Mouse (Mus musculus) G1E (cell line): ENCODE data around the gene Sidt1. TPM values are rescaled to one million over a fixed set of nuclear protein-coding genes. Genes with fewer than 3 reads are reported as not detected.

Experiments used
- ATAC-seq: 2 replicates; pipeline ENCODE4 v1.8.0; 2016; ENCODE audit warnings: mild to moderate bottlenecking; ENCODE audit not compliant: insufficient number of reproducible peaks, poor library complexity, low FRiP score, severe bottlenecking; ENCODE audit errors: extremely low read depth
- DNase-seq: peaks from one replicate; pipeline ENCODE4 v3.0.0; 2012; ENCODE audit warnings: low spot score
- H3K27me3 ChIP-seq: 2 replicates; pipeline ENCODE4 v1.6.1; 2012; ENCODE audit warnings: mild to moderate bottlenecking, low read length, inconsistent platforms; ENCODE audit not compliant: insufficient read depth
- H3K36me3 ChIP-seq: replicated peaks from 2 replicates; pipeline ENCODE3; 2012; ENCODE audit warnings: mild to moderate bottlenecking, inconsistent platforms
- H3K4me1 ChIP-seq: 2 replicates; pipeline ENCODE4 v1.6.1; 2012; ENCODE audit warnings: low read depth, low read length, inconsistent platforms, mixed read lengths; ENCODE audit not compliant: insufficient read depth
- H3K4me3 ChIP-seq: 2 replicates; pipeline ENCODE4 v1.5.1; 2012; ENCODE audit warnings: low read depth, mild to moderate bottlenecking, inconsistent platforms, low read length, moderate library complexity, mixed read lengths
- H3K9me3 ChIP-seq: replicated peaks from 2 replicates; pipeline ENCODE4 v1.6.1; 2012; ENCODE audit warnings: inconsistent platforms
- CTCF ChIP-seq: IDR thresholded peaks from 2 replicates; pipeline ENCODE4 v1.5.1; 2012; ENCODE audit warnings: low read depth, low read length, inconsistent platforms, mixed read lengths
- GATA1 ChIP-seq: IDR thresholded peaks from 2 replicates; pipeline ENCODE4 v1.6.1; 2012; ENCODE audit warnings: borderline replicate concordance, low read length, inconsistent platforms, mixed read lengths
- GATA2 ChIP-seq: IDR thresholded peaks from 2 replicates; pipeline ENCODE4 v1.6.1; 2012; ENCODE audit warnings: low read depth, low read length, inconsistent platforms, borderline replicate concordance
- POLR2AphosphoS5 ChIP-seq: IDR thresholded peaks from 2 replicates; pipeline ENCODE4 v1.6.1; 2012; ENCODE audit warnings: low read depth, low read length, inconsistent platforms; ENCODE audit not compliant: insufficient replicate concordance
- TAL1 ChIP-seq: conservative IDR thresholded peaks from 2 replicates; pipeline ENCODE4 v1.6.1; 2012; ENCODE audit warnings: low read depth, low read length, inconsistent platforms, mixed read lengths
- polyA plus RNA-seq: library from polyadenylated mRNA; stranded (reverse); fragments of >175 nt; gene quantifications from 2 replicates; pipeline ENCODE4 v1.2.3, GENCODE M21; 2012
- total RNA-seq, 2 experiments: library from RNA; stranded (forward) in 1 of 2; stranded (reverse) in 1 of 2; fragments of 200-1000 nt in 1 of 2; fragments of >200 nt in 1 of 2; fragmentation: Nextera tagmentation in 1 of 2; gene quantifications; 2 replicates each; pipeline ENCODE4 v1.2.3; 2014 to 2017

Sidt1 gene
- total and polyA plus RNA-seq, 3 experiments: 1.1 TPM; not detected in 2

GRCm38 (mm10) chr16:44204331-44204730 lies 128.7 kb downstream of the Sidt1 start:
- no peaks in the 10 kb centered on the region for H3K4me1 ChIP-seq
- TF ChIP-seq CTCF: no peak
- TF ChIP-seq POLR2AphosphoS5: no peak
- TF ChIP-seq GATA2: no peak
- no peak for TF ChIP-seq TAL1
- ATAC-seq (no peak), DNase-seq (no peak)
- no peak overlapping the region for H3K4me3 ChIP-seq
- no peaks in the 10 kb centered on the region for H3K27me3 ChIP-seq
- H3K36me3 ChIP-seq: peaks cover 77% of the 10 kb centered on the region
- H3K9me3 ChIP-seq: no peaks in the 10 kb centered on the region

DNA sequence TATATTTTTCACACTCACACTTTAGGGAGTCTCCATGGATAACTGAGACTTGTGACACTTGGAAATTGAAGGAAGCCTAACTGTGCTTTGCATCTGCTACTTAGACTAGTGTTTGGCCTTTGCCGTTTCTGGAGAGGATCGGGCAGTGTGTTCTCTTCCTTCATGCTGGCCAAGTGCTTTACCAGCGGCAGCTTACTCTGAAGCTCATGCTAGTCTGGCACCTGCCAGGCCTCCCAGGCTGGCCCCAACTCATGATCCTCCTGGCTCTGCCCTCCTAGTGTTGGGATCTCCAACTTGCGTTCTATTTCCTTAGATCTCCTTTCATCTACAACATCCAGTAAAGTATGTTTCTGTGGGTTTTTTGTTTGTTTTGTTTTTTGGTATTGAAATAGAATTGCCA lies 132.8 kb downstream of the Sidt1 start:
- H3K9me3 ChIP-seq: no peaks in the 10 kb centered on the region
- H3K27me3 ChIP-seq: no peaks in the 10 kb centered on the region
- H3K4me3 ChIP-seq: no peak overlapping the region
- H3K36me3 ChIP-seq: peaks cover 64% of the 10 kb centered on the region
- H3K4me1 ChIP-seq: peaks cover 2% of the 10 kb centered on the region; the same call in 1 of the 2 replicates
- no peak for ATAC-seq
- no peak for DNase-seq
- TF ChIP-seq TAL1 (no peak), CTCF (no peak), GATA1 (no peak), POLR2AphosphoS5 (no peak), GATA2 (no peak)

DNA sequence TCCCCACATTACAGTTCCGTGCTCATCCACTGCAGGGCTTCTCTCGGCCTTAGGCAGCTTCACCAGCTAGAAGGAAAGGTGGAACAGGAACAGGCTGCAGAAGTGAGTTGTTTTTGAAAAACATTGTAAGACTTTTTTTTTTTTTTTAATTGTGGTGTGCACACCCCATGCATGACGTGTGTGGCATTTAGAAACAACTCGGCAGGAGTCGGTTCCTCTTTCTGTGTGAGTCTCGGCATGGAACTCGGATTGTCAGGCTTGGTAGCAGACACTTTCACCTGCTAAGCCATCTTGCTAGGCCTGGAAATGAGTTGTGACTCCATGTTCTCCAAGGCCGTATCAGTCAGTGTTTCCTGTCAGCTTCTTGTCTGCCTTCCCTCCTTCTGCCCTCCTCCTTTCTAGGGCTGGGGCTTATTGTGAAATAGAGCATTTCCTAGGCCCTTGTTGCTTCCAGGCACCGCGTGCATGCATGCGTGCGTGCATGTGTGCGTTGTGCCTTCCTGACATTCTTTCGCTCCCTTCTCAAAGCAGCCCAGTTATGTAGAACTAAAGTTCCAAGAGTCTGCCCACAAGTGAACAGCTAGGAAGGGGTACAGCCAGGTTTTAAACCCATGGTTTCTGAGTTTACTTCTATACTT lies 133.8 kb downstream of the Sidt1 start:
- DNase-seq (no peak), ATAC-seq (no peak)
- peaks cover 2% of the 10 kb centered on the region; the same call in 1 of the 2 replicates for H3K4me1 ChIP-seq
- peaks cover 60% of the 10 kb centered on the region for H3K36me3 ChIP-seq
- no peak overlapping the region for H3K4me3 ChIP-seq
- H3K9me3 ChIP-seq: no peaks in the 10 kb centered on the region
- no peaks in the 10 kb centered on the region for H3K27me3 ChIP-seq
- TF ChIP-seq TAL1 (no peak), POLR2AphosphoS5 (no peak), CTCF (no peak), GATA1 (no peak), GATA2 (no peak)

- no peak overlapping the region for H3K4me3 ChIP-seq
- no peaks in the 10 kb centered on the region for H3K27me3 ChIP-seq
- H3K36me3 ChIP-seq: peaks cover 33% of the 10 kb centered on the region
- ATAC-seq (no peak), DNase-seq (no peak)
- H3K9me3 ChIP-seq: peaks cover 5% of the 10 kb centered on the region
- TF ChIP-seq POLR2AphosphoS5 (no peak), CTCF (no peak), GATA2 (no peak), GATA1 (no peak), TAL1 (no peak)
- peaks cover 2% of the 10 kb centered on the region; the same call in 1 of the 2 replicates for H3K4me1 ChIP-seq
Measured at GRCm38 (mm10) chr16:44190968-44191367, 142.0 kb downstream of the Sidt1 start.

Other genes starting within 250 kb of the Sidt1 start
- gene Atp6v1a, start 193.5 kb downstream of the Sidt1 start, total RNA-seq (2014; fragmentation: Nextera tagmentation): 57.4 and 62.7 TPM in 2 replicates
- 158 and 174 TPM in 2 replicates for gene Atp6v1a, start 193.5 kb downstream of the Sidt1 start, total RNA-seq (2017)
- gene Atp6v1a, start 193.5 kb downstream of the Sidt1 start, polyA plus RNA-seq: 1.6 and 2.7 TPM in 2 replicates
- 171 and 207 TPM in 2 replicates for gene Naa50, start 193.4 kb downstream of the Sidt1 start, total RNA-seq (2014; fragmentation: Nextera tagmentation)
- 73.3 and 89.8 TPM in 2 replicates for gene Naa50, start 193.4 kb downstream of the Sidt1 start, total RNA-seq (2017)
- gene Naa50, start 193.4 kb downstream of the Sidt1 start, polyA plus RNA-seq: 44.5 and 57.3 TPM in 2 replicates
- gene Usf3, start 159.9 kb downstream of the Sidt1 start, total RNA-seq (2014; fragmentation: Nextera tagmentation): 50.4 and 56.7 TPM in 2 replicates
- gene Usf3, start 159.9 kb downstream of the Sidt1 start, total RNA-seq (2017): 10.2 TPM in 2 replicates
- gene Usf3, start 159.9 kb downstream of the Sidt1 start, polyA plus RNA-seq: 4.0 and 4.4 TPM in 2 replicates
- gene Spice1, start 13.9 kb upstream of the Sidt1 start, total RNA-seq (2014; fragmentation: Nextera tagmentation): 21.0 and 27.7 TPM in 2 replicates
- 20.9 and 24.4 TPM in 2 replicates for gene Spice1, start 13.9 kb upstream of the Sidt1 start, total RNA-seq (2017)
- gene Spice1, start 13.9 kb upstream of the Sidt1 start, polyA plus RNA-seq: 5.7 and 5.9 TPM in 2 replicates
- not detected in 2 replicates for gene Cfap44, start 61.6 kb upstream of the Sidt1 start, total RNA-seq (2014; fragmentation: Nextera tagmentation)
- gene Cfap44, start 61.6 kb upstream of the Sidt1 start, total RNA-seq (2017): 0.12 and 0.22 TPM in 2 replicates
- gene Cfap44, start 61.6 kb upstream of the Sidt1 start, polyA plus RNA-seq: not detected in 2 replicates
- gene Boc, start 225.7 kb upstream of the Sidt1 start, total RNA-seq (2014; fragmentation: Nextera tagmentation): not detected in 2 replicates
- gene Boc, start 225.7 kb upstream of the Sidt1 start, total RNA-seq (2017): under 0.01 TPM in 1 of 2 replicates, not detected in the other
- gene Boc, start 225.7 kb upstream of the Sidt1 start, polyA plus RNA-seq: not detected in 2 replicates